Mouse (Mus musculus): ENCODE measurements around the gene Cab39. TPM values are rescaled to one million over a fixed set of nuclear protein-coding genes. Genes with fewer than 3 reads are reported as not detected.

Cab39 gene
- polyA plus RNA-seq (2012; ENCODE audit: insufficient read depth, insufficient read length, low replicate concordance, missing spikeins) = 256 TPM in 1 of 2 replicates, not detected in the other

DNA sequence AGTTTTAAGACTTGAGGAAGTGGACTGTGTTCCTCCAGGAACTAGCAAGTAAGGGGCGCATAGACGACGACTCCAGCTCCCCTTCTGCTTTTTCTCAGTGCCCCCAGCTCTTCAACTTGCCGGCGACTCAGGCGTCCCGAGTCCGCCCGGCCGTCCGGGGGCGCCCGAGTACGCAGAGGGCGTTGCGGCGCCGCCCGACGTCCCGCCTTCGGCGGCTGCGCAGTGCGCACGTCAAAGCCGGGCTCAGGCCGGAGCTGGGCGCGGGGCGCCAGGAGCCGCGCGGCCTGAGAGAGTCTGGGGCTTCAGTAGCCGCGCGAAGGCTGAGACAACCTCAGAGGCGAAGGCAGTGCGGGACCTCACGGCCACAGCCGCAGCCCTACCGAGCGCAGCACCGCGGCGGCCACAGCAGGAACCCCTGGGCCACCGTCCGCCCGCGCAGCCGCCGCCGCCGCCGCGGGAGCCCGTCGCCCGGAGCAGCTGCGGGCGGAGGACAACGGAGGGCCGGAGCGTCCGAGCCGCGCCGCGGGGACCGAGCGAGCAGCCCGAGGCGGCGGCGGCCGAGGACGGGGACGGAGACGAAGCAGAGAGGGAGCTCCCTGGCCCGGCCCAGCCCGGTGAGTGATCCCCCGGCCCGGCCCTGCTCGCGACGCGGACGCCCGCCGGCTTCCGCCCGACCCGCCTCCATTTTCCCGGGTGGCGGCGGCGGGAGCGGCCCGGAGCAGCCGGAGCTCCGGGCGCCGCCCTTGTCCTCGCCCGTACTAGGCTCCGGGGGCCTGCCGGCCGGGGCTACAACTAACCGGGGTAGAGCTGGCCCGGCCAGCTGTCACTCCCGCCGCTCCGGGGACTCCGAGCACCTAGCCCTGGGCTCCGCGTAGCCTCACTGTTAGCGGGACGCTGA, at the start of gene Cab39:
Cab39 (plus strand) TSS at position 234 of the 898 bp plus-strand sequence.
- WGBS = under 1% methylated on average over 109 of the region's 118 CpGs
- H3K27ac ChIP-seq (ENCODE audit: insufficient read depth, low read depth, low read length) = peak within 1 kb of the TSS; percentile 95
- H3K4me1 ChIP-seq (ENCODE audit: control insufficient read depth, insufficient read depth, low read length) = peaks cover 5% of the 10 kb centered on the region; the same call in 1 of the 2 replicates
- peak; percentile 93 for TF ChIP-seq POLR2A (IDR thresholded peaks at IDR 0.05; ENCODE audit: insufficient read depth, low read depth, low read length)
- TF ChIP-seq CTCF (IDR thresholded peaks at IDR 0.05; ENCODE audit: insufficient read depth, low read depth, low read length) = peak; percentile 81
- peak within 1 kb of the TSS; percentile 99 for H3K4me3 ChIP-seq (ENCODE audit: insufficient read depth, low read depth, low read length)

- no peak for TF ChIP-seq CTCF (IDR thresholded peaks at IDR 0.05; ENCODE audit: insufficient read depth, low read depth, low read length)
- no peak for TF ChIP-seq POLR2A (IDR thresholded peaks at IDR 0.05; ENCODE audit: insufficient read depth, low read depth, low read length)
- no peak overlapping the region for H3K27ac ChIP-seq (ENCODE audit: insufficient read depth, low read depth, low read length)
- H3K4me1 ChIP-seq (ENCODE audit: control insufficient read depth, insufficient read depth, low read length) = peaks cover 5% of the 10 kb centered on the region
- H3K4me3 ChIP-seq (ENCODE audit: insufficient read depth, low read depth, low read length) = no peak overlapping the region
- WGBS = 91% methylated on average over 3 of the region's 3 CpGs
These were observed 48.7 kb upstream of the Cab39 start for GRCm38 (mm10) chr1:85744539-85744938.

DNA sequence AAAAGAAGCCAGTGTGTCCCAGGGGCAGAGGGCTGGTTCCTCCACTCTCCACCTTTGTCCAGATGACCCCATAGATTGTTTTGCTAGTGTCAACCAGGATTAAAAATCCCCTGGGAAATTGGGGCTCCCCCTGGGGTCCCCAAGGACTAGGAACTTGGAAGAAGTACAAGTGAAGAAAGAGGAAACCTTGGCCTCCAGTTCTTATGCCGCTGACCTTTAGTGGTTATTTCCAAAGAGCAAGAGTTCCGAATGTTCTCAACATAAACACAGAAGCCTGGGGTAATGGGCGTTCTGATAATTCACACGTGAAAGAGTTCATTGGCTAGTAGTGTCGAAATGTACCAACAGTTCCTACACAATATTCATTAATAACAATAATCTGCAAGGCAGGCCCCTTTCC, 46.7 kb upstream of the Cab39 start:
- Histone ChIP-seq H3K4me1 (ENCODE audit: control insufficient read depth, insufficient read depth, low read length) (peaks cover 8% of the 10 kb centered on the region), H3K4me3 (ENCODE audit: insufficient read depth, low read depth, low read length) (no peak overlapping the region), H3K27ac (ENCODE audit: insufficient read depth, low read depth, low read length) (no peak overlapping the region)
- no peak for TF ChIP-seq CTCF (IDR thresholded peaks at IDR 0.05; ENCODE audit: insufficient read depth, low read depth, low read length)
- no peak for TF ChIP-seq POLR2A (IDR thresholded peaks at IDR 0.05; ENCODE audit: insufficient read depth, low read depth, low read length)
- WGBS = 92% methylated on average over 5 of the region's 5 CpGs

GRCm38 (mm10) chr1:85749829-85750228, 43.4 kb upstream of the Cab39 start:
- WGBS = 65% methylated on average over 2 of the region's 2 CpGs
- Histone ChIP-seq H3K27ac (ENCODE audit: insufficient read depth, low read depth, low read length) (no peak overlapping the region), H3K4me1 (ENCODE audit: control insufficient read depth, insufficient read depth, low read length) (peaks cover 9% of the 10 kb centered on the region), H3K4me3 (ENCODE audit: insufficient read depth, low read depth, low read length) (no peak overlapping the region)
- TF ChIP-seq POLR2A (IDR thresholded peaks at IDR 0.05; ENCODE audit: insufficient read depth, low read depth, low read length) (no peak), CTCF (IDR thresholded peaks at IDR 0.05; ENCODE audit: insufficient read depth, low read depth, low read length) (no peak)

DNA sequence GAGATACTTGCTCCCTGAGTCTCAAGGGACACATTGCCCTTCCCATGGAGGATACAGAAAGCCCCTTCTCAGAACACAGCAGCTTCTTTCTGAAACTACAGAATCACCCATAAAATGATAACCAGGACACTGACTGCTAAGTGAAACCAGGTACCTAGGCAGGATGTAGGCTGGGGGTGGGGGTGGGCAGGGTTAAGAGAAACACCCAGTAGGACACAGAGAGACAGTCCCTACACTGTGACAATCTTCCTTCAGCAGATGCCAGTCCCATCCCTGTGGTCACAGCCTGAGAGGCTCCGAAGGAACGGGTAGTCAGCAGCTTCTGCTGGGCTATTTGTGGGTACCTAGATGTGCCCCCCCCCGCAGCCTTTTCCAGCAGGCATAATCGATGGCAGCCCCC, 42.6 kb upstream of the Cab39 start:
- no peak overlapping the region for H3K4me3 ChIP-seq (ENCODE audit: insufficient read depth, low read depth, low read length)
- H3K27ac ChIP-seq (ENCODE audit: insufficient read depth, low read depth, low read length) = no peak overlapping the region
- WGBS = 88% methylated on average over 4 of the region's 4 CpGs
- peaks cover 9% of the 10 kb centered on the region for H3K4me1 ChIP-seq (ENCODE audit: control insufficient read depth, insufficient read depth, low read length)
- no peak for TF ChIP-seq POLR2A (IDR thresholded peaks at IDR 0.05; ENCODE audit: insufficient read depth, low read depth, low read length)
- no peak for TF ChIP-seq CTCF (IDR thresholded peaks at IDR 0.05; ENCODE audit: insufficient read depth, low read depth, low read length)

GRCm38 (mm10) chr1:85751494-85751893, 41.7 kb upstream of the Cab39 start:
- Histone ChIP-seq H3K4me3 (ENCODE audit: insufficient read depth, low read depth, low read length) (no peak overlapping the region), H3K27ac (ENCODE audit: insufficient read depth, low read depth, low read length) (0 out of 2 replicates have a peak overlapping the region, but pooled peaks have one; percentile 1), H3K4me1 (ENCODE audit: control insufficient read depth, insufficient read depth, low read length) (peaks cover 9% of the 10 kb centered on the region)
- TF ChIP-seq POLR2A (IDR thresholded peaks at IDR 0.05; ENCODE audit: insufficient read depth, low read depth, low read length) (no peak), CTCF (IDR thresholded peaks at IDR 0.05; ENCODE audit: insufficient read depth, low read depth, low read length) (no peak)
- 43% methylated on average over 6 of the region's 6 CpGs for WGBS

- WGBS = 76% methylated on average over 11 of the region's 11 CpGs
- H3K4me1 ChIP-seq (ENCODE audit: control insufficient read depth, insufficient read depth, low read length) = peaks cover 9% of the 10 kb centered on the region
- 0 out of 2 replicates have a peak overlapping the region, but pooled peaks have one; percentile 1 for H3K27ac ChIP-seq (ENCODE audit: insufficient read depth, low read depth, low read length)
- TF ChIP-seq CTCF (IDR thresholded peaks at IDR 0.05; ENCODE audit: insufficient read depth, low read depth, low read length) = no peak
- TF ChIP-seq POLR2A (IDR thresholded peaks at IDR 0.05; ENCODE audit: insufficient read depth, low read depth, low read length) = no peak
- no peak overlapping the region for H3K4me3 ChIP-seq (ENCODE audit: insufficient read depth, low read depth, low read length)
These were observed 41.1 kb upstream of the Cab39 start for GRCm38 (mm10) chr1:85751932-85752680.

GRCm38 (mm10) chr1:85757531-85758230, 35.6 kb upstream of the Cab39 start:
- WGBS = 67% methylated on average over 6 of the region's 6 CpGs
- no peak for TF ChIP-seq CTCF (IDR thresholded peaks at IDR 0.05; ENCODE audit: insufficient read depth, low read depth, low read length)
- no peak for TF ChIP-seq POLR2A (IDR thresholded peaks at IDR 0.05; ENCODE audit: insufficient read depth, low read depth, low read length)
- no peak overlapping the region for H3K27ac ChIP-seq (ENCODE audit: insufficient read depth, low read depth, low read length)
- H3K4me1 ChIP-seq (ENCODE audit: control insufficient read depth, insufficient read depth, low read length) = peaks cover 9% of the 10 kb centered on the region
- no peak overlapping the region for H3K4me3 ChIP-seq (ENCODE audit: insufficient read depth, low read depth, low read length)

Measured in olfactory bulb, adult 2 months (tissue).